Mouse (Mus musculus) heart, postnatal 25 days (tissue): ENCODE results near the gene Gabpb2. TPM values are rescaled to one million over a fixed set of nuclear protein-coding genes. Genes with fewer than 3 reads are reported as not detected.

ENCODE experiments used
- DNase-seq: peaks from one replicate; pipeline ENCODE4 v3.0.0; 2022; ENCODE audit warnings: low spot score
- intact Hi-C: fragments of 180-260 bp; cut with DNase I; formaldehyde crosslinking; loops from one replicate; pipeline ENCODE4 v1.15.1; 2025
- total RNA-seq, 2 experiments: library from RNA; stranded (reverse); gene quantifications; 2 replicates each; pipeline ENCODE4 v1.2.3; 2021

Gabpb2 gene
- total RNA-seq: 10 to 100 TPM; 12.7 to 14.1 TPM

DNA sequence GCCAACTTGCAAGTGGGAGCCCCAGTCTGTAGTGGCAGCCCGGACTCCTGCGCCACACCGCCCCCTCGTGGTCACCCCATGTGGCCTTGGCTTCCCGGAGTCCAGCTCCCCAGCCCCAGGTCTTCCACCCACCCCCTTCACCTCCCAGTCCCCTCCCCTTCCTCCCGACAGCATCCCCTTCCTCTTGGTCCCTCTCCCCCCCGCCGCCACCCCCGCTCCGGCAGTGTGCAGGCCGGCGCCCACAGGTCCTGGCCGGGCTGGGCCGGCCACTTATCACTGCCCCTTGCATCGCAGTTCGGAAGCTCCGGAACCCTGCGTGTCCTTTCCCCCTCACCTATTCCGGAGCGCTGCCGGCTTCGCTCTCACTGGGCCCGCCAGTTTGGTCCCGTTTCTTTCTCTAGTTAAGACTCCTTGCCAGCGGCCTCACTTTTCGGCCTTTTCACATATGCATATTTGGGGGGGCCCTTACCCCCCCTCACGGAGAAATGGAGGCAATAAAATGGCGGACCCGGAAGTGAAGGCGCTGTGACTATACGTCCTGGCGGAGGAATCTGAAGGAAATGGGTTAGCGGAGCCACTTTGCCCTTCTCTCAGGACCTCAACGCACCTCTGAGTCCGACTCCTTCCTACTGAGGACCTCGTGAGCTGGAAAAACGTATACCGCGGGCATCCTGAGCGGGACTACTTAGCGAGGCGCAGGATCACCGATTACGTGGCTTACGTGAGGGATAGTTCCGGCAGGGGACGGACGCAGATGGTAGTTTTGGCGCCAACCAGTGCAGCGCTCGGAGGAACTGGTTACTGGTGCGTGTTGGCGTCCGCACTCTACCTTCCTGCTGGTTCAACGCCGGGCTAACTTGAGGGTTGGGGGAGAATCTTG lies at the start of gene Gabpb2:
Gabpb2 (minus strand) TSS at position 662 of the 880 bp plus-strand sequence.
- intact Hi-C loops: loop anchor here (1.0 to 5.0 kb wide), 4 partner anchors 11 to 75 kb away; partner anchors contain the start of genes Cdc42se1, Mindy1 and Tnfaip8l2
- peak; percentile 91 for DNase-seq

DNA sequence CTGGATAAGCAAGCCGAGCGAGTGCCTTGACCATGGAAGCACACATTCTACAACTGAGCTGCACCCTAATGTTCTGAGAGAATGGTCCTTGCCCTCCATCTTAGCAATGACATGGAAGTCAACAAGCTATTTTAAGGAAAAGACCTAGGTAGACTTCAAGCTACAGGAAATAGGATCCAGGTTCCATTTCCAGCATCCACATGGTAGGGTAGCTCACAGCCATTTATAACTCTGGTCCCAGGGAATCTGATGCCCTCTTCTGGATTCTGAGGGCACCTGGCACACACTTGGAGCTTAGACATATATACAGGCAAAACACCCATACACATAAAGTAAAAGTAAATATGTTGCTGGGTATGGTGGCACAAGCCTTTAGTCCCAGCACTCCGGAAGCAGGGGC lies 48.3 kb upstream of the Gabpb2 start:
- DNase-seq: no peak
- intact Hi-C loops: no loop called here

DNA sequence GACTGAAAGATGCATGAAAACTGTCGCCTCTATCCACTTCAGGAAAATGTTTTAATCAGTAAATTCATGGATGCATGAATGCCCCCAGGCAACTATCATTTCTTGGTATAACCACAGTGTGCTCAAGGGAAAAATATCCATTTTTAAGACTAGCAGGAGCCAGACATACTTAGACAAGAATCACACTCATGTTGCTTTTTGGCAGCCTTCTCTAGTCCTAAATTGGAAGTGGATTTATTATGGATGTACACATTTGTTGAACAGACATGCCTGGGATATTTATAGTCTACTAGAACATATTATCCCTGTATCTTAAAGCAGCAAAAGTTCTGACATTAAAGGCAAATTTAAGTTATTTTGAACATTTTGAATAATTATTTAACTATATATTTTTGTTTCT lies 47.0 kb upstream of the Gabpb2 start:
- intact Hi-C loops: loop anchor here (5.0 kb wide), 1 partner anchor 47 kb away; the partner anchor contains the start of gene Gabpb2
- no peak for DNase-seq

DNA sequence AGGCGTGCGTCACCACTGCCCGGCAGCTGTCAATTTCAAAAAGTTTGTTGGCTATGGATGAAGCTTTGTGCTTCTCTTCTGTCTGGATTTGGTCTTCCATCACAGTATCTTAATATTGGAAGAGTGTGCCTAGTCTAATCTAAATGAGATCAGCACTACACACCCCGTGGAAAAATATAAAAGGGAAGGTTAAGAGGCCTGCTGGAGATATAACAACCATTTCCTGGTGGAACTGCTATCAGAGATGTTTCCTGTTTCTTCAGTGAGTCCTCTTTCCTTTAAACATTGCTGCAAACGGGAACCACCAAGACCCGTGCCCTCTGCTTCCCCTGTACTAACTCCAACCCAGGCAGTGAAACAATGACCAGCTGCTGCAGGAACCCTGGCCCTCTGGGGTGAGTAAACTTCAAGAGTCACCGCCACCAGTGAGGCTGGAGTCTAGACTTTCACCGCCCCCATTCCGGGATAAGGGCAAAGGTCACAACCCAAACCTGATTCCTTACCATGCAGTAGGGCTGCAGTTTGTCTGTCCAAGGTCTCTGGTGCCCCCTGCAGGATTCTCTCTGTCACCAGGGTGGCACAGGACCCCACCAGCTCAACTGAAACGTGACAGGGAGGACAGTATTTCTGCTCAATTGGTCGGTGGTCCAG lies 45.5 kb upstream of the Gabpb2 start:
- intact Hi-C loops: loop anchor here (2.0 to 5.0 kb wide), 2 partner anchors 46 to 120 kb away; partner anchors contain the start of genes Gabpb2 and Tnfaip8l2
- DNase-seq: peak; percentile 35

DNA sequence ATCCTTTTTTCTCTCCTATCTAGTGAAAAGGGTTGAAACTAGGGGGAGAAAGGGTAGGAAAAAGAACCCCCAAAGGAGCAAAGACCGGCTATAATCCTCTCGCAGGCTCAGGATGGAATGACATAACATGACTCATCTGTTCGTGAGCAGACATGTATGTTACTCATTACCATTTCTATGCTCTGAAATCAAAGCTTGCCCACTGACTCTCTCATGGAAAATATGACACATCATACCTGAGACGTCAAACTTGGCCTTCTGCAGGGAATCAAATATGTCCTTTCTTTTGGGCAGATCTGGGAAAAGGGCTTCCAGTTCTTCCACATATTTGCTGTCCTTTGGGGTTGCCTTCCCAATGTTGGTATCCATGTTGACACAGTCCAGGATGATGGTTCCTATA lies 44.3 kb upstream of the Gabpb2 start:
- DNase-seq: no peak
- intact Hi-C loops: loop anchor here (2.0 to 5.0 kb wide), 2 partner anchors 45 to 119 kb away; partner anchors contain the start of genes Gabpb2 and Tnfaip8l2

DNA sequence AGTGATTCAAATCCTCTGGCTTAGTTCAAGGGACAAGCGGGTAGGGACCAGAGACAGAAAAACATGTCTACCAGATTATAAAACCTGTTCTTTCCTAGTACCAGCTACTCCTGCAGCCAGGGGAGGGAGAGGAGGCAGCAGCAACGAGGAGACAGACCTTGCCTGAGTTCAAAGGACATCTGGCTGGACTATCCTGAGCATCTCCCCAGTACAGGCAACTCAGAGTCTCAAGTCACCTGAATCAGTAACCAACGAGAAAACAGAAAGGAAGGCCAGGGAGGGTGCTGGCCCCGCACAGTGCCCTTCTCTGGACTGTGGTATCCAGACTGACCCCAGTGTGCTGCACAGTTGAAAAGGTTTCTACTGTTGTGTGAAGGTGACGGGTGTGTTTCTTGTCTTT lies 39.2 kb upstream of the Gabpb2 start:
- intact Hi-C loops: no loop called here
- no peak for DNase-seq

DNA sequence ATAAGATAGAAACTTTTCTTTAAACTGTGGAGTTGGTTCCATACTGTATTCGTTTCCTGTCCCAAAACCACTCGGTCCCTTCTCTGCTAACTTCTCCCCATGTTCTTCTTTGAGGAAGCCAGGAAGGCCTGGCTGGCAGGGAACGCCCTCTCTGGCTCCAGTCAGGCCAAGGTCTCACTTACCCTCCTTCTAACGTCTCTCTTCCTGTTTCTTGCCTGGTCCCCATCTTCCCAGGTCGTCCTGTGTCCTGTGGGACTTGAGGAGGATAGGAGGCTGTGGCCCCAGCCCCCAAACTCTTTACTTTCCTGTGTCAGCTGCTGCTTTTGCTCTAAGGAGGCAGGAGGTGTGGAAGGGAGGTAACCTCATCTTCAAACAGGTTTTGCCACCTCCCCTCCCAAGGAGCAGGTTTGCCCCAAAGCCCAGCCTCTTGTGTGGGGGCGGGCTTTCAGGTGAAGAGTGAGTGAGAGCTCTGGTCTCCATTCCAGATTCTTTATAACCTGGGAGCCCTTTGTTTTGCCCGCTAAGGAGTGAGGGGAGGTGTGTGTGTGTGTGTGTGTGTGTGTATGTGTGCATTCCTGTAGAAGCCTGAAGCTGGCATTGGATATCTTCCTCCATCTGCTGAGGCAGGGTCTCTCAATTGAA lies 33.2 kb upstream of the Gabpb2 start, which contains the start of gene Bnipl:
Bnipl (minus strand) TSS at position 411 of the 642 bp plus-strand sequence.
- no peak for DNase-seq
- intact Hi-C loops: no loop called here

DNA sequence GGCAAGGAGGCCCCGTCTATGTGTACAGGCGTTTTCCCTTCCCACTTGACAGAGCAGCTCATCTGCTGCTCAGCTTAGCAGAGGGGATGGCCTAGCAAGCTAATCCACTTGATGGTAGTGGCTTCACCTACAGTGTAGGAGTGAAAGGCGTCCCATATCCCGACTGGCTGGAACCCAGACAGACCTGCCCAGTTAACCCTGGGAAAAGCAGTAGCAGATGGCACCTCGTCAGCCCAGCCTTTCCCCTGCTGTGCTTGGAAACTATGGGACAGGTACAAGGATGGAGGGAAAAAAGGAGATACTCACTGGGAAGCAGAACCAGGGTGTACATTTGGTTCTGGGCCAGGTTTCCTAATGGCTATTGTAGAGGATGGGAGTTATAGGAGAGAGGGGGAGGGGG lies 32.6 kb upstream of the Gabpb2 start:
- no peak for DNase-seq
- intact Hi-C loops: no loop called here

DNA sequence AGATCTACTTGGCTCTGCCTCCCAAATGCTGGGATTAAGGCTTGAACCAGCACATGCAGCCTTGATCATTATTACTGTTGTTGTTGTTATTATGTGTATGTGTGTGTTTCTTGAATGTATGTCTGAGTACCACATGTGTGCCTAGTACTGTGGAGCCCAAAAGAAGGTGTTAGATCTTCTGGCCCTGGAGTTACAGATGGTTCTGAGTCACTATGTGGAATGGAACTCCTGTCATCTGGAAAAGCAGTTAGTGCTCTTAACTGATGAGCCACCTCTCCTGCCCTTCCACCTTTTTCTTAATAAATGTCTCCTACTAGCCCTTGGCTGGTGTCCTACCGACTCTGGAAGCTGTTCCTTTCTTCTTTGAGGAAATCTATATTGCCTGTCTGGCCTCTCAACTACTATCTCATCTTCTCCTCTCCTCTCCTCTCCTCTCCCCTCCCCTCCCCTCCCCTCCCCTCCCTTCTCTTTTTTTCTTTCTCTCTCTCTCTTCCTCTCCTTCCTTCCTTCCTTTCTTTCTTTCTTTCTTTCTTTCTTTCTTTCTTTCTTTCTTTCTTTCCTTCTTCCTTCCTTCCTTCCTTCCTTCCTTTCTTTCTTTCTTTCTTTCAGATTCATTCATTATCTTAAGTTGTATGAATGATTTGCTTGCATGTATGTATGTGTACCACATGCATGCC lies 30.1 kb upstream of the Gabpb2 start:
- intact Hi-C loops: no loop called here
- no peak for DNase-seq

DNA sequence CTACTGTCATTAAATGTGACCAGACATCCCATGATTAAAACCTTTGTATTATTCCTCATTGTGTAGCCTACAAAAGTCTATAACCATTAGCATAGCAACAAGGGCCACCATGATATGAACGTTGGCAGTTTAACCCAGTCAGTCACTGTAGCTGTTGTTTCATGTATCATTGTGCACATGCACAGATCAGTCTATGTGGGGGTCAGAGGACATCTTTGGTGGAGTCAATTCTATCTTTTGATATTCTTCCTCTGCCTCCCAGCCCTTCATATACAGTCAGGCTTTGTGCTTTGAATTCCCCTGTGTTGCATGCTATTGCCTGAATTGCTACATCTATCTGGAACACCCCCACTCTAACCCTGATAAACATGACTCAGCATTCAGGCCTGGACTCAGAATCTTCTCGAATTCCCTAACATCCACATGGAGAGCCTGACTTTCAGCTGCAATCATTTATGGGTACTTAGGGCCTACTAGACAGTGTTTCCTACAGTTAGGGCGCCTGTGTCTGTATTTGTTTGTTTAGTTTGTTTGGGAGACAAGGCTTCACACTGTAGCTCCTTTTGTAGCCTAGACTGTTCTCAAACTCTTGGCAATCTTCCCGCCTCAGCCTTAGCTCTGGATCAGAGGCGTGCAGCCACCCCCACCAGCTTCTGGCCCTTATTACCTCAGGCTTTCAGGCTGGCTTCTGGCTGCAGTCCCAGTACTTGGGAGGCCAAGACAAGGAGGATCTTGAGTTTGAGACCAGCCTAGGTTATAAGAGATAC lies 28.9 kb upstream of the Gabpb2 start:
- no peak for DNase-seq
- intact Hi-C loops: no loop called here

DNA sequence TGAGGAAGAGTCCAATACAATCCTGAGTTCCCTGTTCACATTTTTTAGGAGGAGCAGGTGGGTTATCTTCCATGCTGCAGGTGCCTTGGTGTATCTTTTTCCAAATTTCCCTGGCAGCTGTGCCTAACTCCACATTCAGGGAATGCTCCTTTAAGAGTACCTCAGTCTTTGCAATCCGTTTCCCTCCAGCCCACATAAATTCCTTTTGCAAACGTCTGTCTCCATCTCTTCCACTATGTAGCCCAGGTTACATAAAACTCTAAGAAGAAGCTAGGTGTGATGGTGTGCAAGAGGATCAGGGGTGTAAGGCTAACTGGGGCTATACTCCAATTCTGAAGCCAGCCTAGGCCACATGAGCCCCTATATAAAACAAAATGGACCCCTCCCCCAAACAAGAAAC lies 25.4 kb upstream of the Gabpb2 start:
- intact Hi-C loops: no loop called here
- no peak for DNase-seq

DNA sequence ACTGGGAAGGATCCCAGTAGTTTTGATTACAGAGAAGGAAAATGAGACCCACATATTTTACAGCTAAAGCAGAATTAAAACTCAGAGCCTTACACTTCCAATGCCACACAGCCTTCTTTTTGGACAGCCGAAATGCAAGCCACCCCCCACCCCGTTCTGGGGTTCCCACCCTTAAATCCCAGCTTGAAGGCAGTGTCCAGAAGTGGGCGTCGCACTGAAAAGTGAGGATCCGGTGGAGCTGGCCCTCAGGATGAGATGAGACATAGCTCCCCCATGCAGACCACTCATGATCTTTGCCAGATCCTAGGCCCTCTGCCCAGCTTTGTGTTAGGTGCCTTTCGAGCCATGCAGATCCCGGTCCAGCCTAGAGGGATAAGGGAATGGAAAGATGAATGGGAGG lies 23.8 kb upstream of the Gabpb2 start, which contains the start of gene Gm128:
Gm128 (minus strand) TSS at position 101 of the 400 bp plus-strand sequence.
- intact Hi-C loops: no loop called here
- no peak for DNase-seq

DNA sequence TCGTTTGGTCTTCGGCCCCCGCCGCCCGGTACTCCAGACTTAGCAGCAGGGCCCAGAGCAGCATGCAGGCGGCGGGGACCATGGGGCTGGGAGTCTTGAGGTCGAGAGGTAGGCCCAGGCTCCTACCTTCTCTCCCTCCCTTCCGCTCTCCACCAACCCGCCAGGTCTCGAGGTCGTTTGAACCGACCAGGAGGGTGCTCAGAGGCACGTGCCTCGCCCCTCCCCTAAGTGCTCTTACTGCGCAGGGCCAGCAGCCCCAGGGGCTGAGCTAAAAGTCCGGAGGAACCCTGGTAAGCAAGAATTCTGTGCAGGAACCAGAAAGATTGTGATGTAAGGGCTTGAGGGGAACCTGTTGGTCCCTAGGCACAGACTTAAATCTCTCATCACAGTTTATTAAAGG lies 23.2 kb upstream of the Gabpb2 start:
- intact Hi-C loops: no loop called here

DNA sequence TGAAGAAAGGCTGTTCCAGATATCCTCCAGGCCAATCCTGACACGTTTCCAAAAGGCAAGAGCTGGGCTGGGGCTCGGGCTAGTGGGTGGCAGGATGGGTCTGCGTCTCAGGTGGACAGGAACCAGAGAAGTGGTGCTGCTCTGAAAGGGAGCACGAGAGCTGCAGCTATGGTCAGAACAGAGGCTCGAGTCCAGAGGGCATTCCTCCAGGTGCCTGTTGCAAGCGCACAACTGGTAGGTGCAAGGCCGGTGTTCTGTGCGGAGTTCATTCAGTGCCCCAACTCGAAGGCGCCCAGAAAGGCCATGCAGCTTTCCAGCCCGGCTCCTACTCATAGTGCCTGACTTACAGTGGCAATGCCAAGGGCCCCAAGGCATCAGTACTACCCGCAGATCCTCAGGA lies 22.3 kb upstream of the Gabpb2 start:
- DNase-seq: no peak
- intact Hi-C loops: no loop called here

More for the DNA sequence above, 23.2 kb upstream of the Gabpb2 start:
- no peak for DNase-seq

DNA sequence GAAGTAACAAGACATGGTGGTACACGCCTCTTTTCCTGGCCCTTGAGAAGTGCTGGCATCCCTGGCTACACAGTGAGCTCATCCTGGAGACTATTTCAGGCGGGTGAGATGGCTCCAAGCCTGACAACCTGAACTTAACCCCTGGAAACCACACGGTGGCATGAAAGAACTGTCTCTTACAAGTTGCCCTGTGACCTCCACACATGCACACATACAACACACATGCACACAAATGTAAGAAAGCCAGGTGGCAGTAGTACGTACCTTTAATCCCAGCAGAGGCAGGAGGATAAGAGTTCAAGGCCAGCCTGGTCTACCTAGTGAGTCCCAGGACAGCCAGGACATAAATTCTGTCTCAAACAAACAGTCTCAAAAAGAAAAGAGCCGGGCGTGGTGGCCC lies 21.3 kb upstream of the Gabpb2 start:
- intact Hi-C loops: no loop called here
- DNase-seq: no peak

DNA sequence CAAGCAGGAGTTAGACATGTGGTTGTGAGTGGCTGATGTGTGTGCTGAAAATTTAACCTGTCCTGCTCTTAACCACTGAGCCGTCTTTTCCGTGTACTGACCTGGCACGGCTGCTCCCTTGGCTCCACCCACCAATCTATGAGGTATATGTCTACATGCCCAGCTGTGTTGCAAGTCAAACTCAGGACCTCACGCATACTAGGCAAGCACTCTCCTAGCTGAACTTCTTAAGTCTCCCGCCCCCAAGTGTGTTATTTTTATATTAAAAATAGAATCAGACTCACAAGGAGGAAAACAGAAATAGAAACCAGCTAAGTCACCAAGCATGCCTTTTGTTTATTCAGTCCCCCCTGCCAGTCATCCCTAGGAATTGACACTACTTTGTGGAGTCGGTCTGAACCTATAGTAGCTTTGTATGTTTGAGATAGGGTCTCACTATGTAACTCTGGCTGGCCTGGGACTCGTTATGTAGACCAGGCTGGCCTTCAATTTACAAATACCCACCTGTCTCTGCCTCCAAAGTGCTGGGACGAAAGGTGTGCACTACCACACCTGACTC lies 19.9 kb upstream of the Gabpb2 start:
- intact Hi-C loops: no loop called here

DNA sequence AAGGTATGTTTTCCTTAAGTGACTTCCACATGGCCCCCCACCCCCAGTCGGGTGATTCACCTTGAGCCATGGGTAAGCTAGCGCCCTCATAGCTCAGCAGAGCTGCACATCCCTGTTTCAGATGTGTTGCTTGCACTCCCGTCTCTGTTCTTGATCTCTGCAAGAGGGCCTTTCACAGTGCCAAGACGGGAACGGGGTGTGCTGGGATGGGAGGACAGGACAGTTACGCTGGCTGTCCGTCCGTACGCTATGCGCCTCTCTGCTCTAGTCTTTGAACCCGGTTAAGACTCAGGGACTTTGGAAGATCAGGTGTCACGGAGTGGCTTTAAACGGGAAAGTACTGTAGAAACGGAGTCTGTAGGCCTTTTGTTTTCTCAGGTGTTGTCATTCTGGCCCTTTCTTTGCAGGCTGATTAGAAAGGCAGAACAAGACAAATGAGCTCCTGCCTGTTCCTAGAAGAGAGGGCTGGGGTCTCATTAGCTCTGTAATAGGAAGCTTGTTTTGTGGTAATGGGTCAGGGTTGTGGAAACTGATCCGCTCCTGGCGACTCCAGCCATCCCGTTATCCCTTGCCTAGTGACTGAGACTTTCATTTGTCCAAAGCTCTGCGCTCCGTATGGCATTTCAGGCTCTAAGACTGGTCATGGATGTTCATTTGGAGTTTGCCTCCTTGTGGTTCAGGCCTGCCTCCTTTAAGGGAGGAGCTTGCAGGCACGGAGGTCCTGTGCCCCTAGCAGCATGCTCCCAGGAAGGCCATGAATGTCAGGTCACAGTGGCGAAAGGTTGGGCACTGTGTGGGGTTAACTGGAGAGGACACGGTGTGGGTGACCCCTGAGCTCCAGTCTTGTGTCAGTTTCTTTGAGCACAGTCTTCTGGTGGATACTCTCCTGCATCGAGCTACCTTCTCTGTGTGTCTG lies 17.9 kb upstream of the Gabpb2 start:
- intact Hi-C loops: no loop called here
- DNase-seq: no peak

More for the DNA sequence above, 19.9 kb upstream of the Gabpb2 start:
- no peak for DNase-seq
